Mouse (Mus musculus) megakaryocyte-erythroid progenitor cell, adult 5-6 weeks (primary cell): ENCODE results near the gene Agtr1a. TPM values are rescaled to one million over a fixed set of nuclear protein-coding genes. Genes with fewer than 3 reads are reported as not detected.

Experiments
- ATAC-seq: replicated peaks from 2 replicates; pipeline ENCODE4 v1.8.0; 2016; ENCODE audit warnings: mild to moderate bottlenecking, inconsistent platforms; ENCODE audit not compliant: severe bottlenecking, poor library complexity, low FRiP score, low TSS enrichment
- total RNA-seq, 2 experiments: library from RNA; stranded (forward) in 1 of 2; stranded (reverse) in 1 of 2; fragments of 200-1000, 215-1000 nt in 1 of 2; fragments of >200 nt in 1 of 2; fragmentation: Nextera tagmentation in 1 of 2; gene quantifications; 2 replicates each; pipeline ENCODE4 v1.2.3; 2014 to 2017

Agtr1a gene
- total RNA-seq (2014; fragmentation: Nextera tagmentation) (4.5 and 14.8 TPM in 2 replicates), total RNA-seq (2017) (2.8 and 9.7 TPM in 2 replicates)

- ATAC-seq: peak; percentile 35; the same call in 1 of the 2 replicates
Measured at GRCm38 (mm10) chr13:30336148-30336801, at the start of gene Agtr1a. Agtr1a (plus strand) TSS chr13:30336441.

- no peak for ATAC-seq
Measured at GRCm38 (mm10) chr13:30310221-30310620, 26.0 kb upstream of the Agtr1a start.

DNA sequence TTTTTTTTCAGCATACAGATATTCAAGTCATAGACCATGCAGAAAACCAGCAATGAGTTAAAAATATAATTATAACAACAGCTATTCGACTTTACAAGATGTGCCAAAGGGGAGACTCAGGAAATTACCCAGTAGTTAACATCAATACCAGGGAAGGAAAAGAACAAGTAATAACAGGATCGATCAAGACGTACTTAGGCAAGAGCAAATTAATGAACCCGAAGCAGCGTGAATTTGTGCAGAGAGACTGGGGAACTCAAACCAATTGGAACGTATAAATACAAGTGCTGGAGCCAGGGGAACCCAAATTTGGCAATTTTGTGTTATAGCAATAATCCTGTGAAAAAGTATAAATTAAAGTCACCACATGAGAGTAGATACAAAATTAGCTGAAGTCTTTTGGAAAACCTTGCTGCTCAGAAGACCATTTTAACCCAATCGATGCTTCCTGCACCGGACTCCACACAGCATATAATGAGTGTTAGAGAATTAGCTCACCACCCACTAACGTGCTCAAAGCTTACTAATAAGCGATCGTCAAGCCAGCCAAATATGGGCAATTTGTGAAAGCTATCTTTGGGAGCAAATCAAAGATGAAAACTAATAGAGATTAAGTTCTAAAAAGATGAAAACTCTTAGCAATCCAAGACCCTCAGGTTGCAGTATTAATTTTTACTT is 11.4 kb upstream of the Agtr1a start:
- no peak for ATAC-seq

- ATAC-seq: no peak
Measured at GRCm38 (mm10) chr13:30331061-30331460, 5.2 kb upstream of the Agtr1a start.

DNA sequence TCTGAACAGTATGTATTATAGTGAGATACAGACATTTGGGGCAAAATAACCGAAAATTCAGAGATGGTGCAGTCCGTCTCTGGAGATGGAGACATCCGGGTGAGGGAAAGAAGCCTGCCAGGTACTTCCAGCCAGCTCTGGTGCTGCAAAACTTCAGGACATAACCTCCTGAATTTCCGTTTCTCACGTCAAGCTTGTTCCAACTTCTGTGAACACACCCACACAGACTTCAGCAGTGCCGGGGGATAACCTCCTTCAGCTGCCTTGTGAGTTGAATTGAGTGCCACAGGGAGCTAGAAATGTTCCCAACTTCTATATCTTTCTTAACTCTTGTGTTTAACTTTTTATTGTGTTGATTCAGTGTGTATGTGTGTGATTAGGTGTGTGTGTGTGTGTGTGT is 4.4 kb upstream of the Agtr1a start:
- peak; percentile 19; the same call in 1 of the 2 replicates for ATAC-seq

GRCm38 (mm10) chr13:30332581-30332980 is 3.7 kb upstream of the Agtr1a start:
- ATAC-seq: peak; percentile 85

DNA sequence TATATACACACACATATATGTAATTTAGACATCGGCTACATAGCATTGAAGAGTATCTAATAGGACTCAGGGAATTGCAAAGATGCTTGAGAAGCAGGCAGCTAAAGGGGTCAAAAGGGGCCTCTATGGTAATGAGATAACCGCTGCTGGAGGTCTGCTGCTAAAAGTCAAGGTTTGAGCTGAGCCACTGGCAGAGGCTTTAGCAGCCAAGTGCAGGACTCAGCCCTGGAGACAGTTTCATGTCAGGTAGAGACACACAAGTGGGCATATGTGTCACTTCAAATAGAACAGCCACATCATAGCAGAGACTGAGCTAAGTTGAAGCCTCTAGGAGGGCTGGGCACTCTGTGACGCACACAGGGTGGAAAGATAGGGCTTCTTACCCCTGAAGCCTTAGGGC is 1.6 kb upstream of the Agtr1a start:
- ATAC-seq: no peak

- no peak for ATAC-seq
Measured at GRCm38 (mm10) chr13:30336913-30337312, 672 bp downstream of the Agtr1a start.

DNA sequence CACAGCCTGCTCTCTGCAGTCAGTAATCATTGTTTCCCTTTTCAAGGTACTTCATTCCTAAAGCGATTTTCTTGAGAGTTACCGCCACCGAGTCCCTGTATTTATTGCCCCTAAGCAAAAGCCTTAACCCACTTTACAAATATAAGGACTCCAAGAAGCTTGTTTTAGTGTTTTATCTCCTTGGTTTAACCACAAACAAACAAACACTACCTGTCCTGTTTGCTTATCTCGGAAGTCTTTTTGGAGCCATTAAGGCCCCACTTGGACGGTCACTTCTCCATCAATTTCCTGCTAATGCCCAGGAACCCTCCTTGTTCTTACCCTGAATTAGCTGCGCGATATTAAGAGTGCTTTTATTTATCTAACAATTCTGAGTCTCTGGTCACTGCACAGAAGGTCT is 1.4 kb downstream of the Agtr1a start:
- ATAC-seq: no peak

DNA sequence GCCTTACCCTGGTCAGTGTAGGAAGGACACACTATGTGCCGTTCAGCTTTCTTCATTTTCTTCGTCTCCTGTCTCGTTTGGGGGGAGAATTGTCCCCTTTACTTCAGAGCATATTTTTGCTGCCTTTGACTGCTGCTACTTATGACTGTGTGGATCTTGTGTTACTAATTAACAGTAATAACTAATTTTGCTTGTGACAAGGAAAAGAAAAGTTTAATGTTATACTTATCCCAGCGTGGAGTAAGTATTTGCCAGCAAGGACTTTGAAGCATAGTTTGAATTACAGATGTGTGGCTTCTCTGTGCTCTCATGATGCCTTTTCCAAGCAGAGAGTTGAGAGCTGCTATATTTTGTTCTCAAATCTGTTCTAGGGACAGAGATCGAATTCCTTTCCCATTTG is 2.3 kb downstream of the Agtr1a start:
- ATAC-seq: no peak

DNA sequence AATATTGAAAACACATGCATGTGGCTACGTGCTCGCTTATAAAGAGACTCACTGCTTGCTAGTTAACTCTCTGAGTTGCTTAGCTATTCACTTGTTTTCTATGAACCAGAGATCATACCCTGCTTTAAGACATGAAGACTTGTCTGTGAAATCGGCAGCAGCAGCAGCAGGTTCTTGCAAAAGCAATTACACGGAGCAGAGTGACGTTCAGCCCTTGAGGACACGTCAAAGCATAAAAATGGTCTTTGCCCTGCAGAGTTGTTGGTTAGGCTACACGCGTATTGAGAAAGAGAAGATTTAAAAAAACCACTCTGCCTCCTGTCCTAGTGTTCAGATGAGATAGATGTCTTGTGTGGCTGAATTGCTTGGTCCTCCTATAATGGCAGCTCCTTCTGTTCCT is 3.7 kb downstream of the Agtr1a start:
- ATAC-seq: no peak

- ATAC-seq: no peak
Measured at GRCm38 (mm10) chr13:30341987-30342898, 6.0 kb downstream of the Agtr1a start.

- ATAC-seq: no peak
Measured at GRCm38 (mm10) chr13:30345427-30345913, 9.2 kb downstream of the Agtr1a start.

GRCm38 (mm10) chr13:30346881-30347280 is 10.6 kb downstream of the Agtr1a start:
- ATAC-seq: no peak

DNA sequence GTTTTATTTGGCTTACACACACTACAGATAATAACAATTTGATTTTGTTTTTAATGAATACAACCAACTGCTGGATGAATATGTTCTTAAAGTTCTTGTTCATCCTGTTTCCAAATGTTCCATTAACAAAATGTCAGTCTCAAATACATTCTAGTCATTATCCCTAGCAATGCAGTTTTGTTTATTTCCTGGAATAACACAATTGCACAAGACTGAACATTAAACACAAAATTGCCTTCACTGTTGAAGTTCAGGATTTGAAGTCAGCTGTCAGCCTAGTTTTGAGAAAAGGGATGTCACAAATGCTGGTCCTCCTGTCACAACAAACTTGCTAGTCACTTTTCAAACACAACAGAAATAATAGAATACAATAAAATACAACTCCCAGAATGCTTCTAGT is 12.1 kb downstream of the Agtr1a start:
- no peak for ATAC-seq

- no peak for ATAC-seq
Measured at GRCm38 (mm10) chr13:30351966-30352365, 15.7 kb downstream of the Agtr1a start.

- ATAC-seq: no peak
Measured at GRCm38 (mm10) chr13:30354991-30355580, 18.8 kb downstream of the Agtr1a start.

- no peak for ATAC-seq
Measured at GRCm38 (mm10) chr13:30355979-30356378, 19.7 kb downstream of the Agtr1a start.

- ATAC-seq: 0 out of 2 replicates have a peak, but pooled peaks have one; percentile 63
Measured at GRCm38 (mm10) chr13:30358456-30359168, 22.4 kb downstream of the Agtr1a start.
